Mouse (Mus musculus) E14TG2a.4 (cell line): ENCODE results near the gene Gm17364.

ENCODE experiments used
- CTCF ChIP-seq: conservative IDR thresholded peaks from 2 replicates; pipeline ENCODE4 v1.5.1; 2014; ENCODE audit warnings: low read length
- NANOG ChIP-seq: IDR thresholded peaks from 2 replicates; pipeline ENCODE4 v1.6.1; 2014; ENCODE audit warnings: borderline replicate concordance, low read length, mixed read lengths
- POU5F1 ChIP-seq: IDR thresholded peaks from 2 replicates; pipeline ENCODE4 v1.6.1; 2014; ENCODE audit warnings: low read length, borderline replicate concordance

- TF ChIP-seq CTCF: no peak
- no peak for TF ChIP-seq NANOG
- TF ChIP-seq POU5F1: no peak
These were observed 32.2 kb downstream of the Gm17364 start for GRCm38 (mm10) chr13:41241557-41241956.
